Mouse (Mus musculus) heart, adult 10 weeks (tissue): ENCODE results near the gene Scyl3. TPM values are rescaled to one million over a fixed set of nuclear protein-coding genes. Genes with fewer than 3 reads are reported as not detected.

Experiments used
- polyA plus RNA-seq: library from polyadenylated mRNA; stranded (reverse); fragments of 350-450 nt; fragmentation: Illumina TruSeq; extraction: RNeasy Lipid Tissue Mini Kit (QIAGEN cat#74804); gene quantifications from one replicate; pipeline ENCODE4 v1.2.3, GENCODE M21; 2014; ENCODE audit warnings: low read depth, low replicate concordance

Scyl3 gene
- 8.3 TPM for polyA plus RNA-seq

DNA sequence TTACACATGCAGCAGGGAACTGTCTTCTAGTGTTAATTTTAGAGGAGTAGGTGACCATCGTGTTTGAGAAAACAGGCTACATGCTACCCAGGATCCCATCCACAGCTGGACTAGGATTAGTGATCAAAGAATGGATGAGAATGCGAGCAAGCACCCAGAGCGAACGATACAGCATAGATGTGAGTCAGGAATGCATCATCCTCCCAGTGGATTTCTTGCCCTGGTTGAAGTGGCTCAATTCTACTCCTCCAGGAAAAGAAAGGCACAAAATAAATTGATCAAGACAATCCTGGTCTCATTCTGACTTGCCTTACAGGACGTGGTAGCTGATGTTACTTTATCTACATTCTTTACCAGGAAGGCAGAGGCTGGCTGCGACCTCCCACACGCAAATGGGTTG, at the start of gene Scyl3:
Gene Scyl3 (plus strand): TSS at position 255 of the 400 bp plus-strand sequence.

DNA sequence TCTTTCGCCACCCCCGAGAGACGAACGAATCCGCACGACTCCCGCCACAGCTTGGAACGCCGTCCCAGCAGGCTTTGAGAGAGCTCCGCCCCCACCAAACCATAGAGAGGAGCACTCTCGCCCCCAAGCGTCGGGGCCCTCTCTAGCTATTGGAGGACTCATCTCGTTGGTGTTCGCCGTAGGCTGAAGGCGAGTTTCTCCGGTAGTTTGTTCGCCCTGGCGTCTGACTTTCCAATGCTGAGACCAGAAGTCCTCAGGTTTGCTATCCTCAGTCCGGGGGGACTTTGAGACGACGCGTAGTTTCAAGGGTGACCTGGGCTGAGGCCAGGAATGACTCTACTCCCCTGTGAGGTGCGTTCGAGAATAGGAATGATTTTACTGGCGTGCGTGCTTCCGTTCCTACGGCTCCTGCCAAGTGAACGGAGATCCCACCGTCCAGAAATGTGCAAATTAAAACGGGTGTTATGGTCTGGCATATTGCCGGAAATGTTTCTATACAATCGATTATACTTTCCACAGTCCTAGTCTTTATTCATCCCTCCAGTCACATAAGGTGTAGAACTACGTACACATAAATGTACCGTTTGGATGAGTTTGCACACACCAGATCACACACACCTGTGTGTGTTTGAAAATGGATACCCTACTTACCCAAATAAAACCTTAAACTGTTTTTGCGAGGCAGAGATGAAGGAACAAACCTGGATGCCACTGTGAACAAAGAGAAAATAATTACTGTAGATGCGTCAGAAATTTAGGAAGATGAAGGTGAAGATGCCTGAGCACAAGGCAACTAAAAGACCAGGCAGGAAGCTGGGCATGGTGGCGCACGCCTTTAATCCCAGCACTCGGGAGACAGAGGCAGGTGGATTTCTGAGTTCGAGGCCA, 66.1 kb downstream of the Scyl3 start, which contains the start of the genes BC055324 and Mettl18:
Gene BC055324 (minus strand): TSS at position 76 of the 888 bp plus-strand sequence.
Gene Mettl18 (plus strand): TSS at position 169 of the 888 bp plus-strand sequence.

Other genes with a start within 250 kb of the Scyl3 start
- gene Mettl11b, start 203.9 kb upstream of the Scyl3 start, polyA plus RNA-seq, result 1.4 TPM
- 21.4 TPM for gene Kifap3, start 149.5 kb upstream of the Scyl3 start, polyA plus RNA-seq
- 0.58 TPM for gene BC055324, start 65.7 kb downstream of the Scyl3 start, polyA plus RNA-seq
- gene Mettl18, start 65.8 kb downstream of the Scyl3 start, polyA plus RNA-seq, result 6.0 TPM
- gene Sele, start 119.1 kb downstream of the Scyl3 start, polyA plus RNA-seq, result 0.58 TPM
- gene Sell, start 132.9 kb downstream of the Scyl3 start, polyA plus RNA-seq, result 0.47 TPM
- gene Selp, start 186.2 kb downstream of the Scyl3 start, polyA plus RNA-seq, result 0.60 TPM
- gene F5, start 222.7 kb downstream of the Scyl3 start, polyA plus RNA-seq, result 0.08 TPM